Comparison of ENCODE assay signal across 11 mouse cellular contexts in genomic region chr3:149117018-149117683, GRCm38 (mm10).
DNase-seq lines count a peak whose midpoint lies in the region; ATAC-seq and TF ChIP-seq lines count a peak whose summit lies in the region.
"Had no signal": no experiment of that assay in that cellular context is flagged by ENCODE, and none has a peak within 500 bp of the region (broad histone marks: within the 10 kb centered on the region; RNA-seq: fewer than 3 reads in every experiment).

No protein-coding gene starts in this region.

- H3K36me3 ChIP-seq in kidney, embryonic 14.5 days (ENCODE audit: control insufficient read depth, insufficient read depth, low read length), result no peaks in the 10 kb centered on the region
- H3K36me3 ChIP-seq in stomach, embryonic 15.5 days, result no peaks in the 10 kb centered on the region
- no peaks in the 10 kb centered on the region for H3K36me3 ChIP-seq in forebrain, embryonic 14.5 days (ENCODE audit: control insufficient read depth, insufficient read depth, low read length)
- H3K36me3 ChIP-seq: limb, embryonic 12.5 days; neural tube, embryonic 13.5 days had no signal

- H3K27me3 ChIP-seq in kidney, embryonic 14.5 days (ENCODE audit: control insufficient read depth, insufficient read depth, low read length), result no peaks in the 10 kb centered on the region
- H3K27me3 ChIP-seq in stomach, embryonic 15.5 days (replicated peaks), result no peaks in the 10 kb centered on the region
- H3K27me3 ChIP-seq in forebrain, embryonic 14.5 days (replicated peaks; ENCODE audit: control insufficient read depth, insufficient read depth, low read length), result no peaks in the 10 kb centered on the region
- H3K27me3 ChIP-seq: limb, embryonic 12.5 days; neural tube, embryonic 13.5 days had no signal

- peaks cover 5% of the 10 kb centered on the region for H3K4me1 ChIP-seq in lung, adult 2 months (ENCODE audit: control insufficient read depth, insufficient read depth, low read length)
- H3K4me1 ChIP-seq in kidney, embryonic 14.5 days (ENCODE audit: control insufficient read depth, insufficient read depth, low read length), result peaks cover 6% of the 10 kb centered on the region; the same call in 1 of the 2 replicates
- H3K4me1 ChIP-seq in stomach, embryonic 15.5 days, result 0 out of 2 replicates have a peak, but pooled peaks cover 5% of the 10 kb centered on the region
- H3K4me1 ChIP-seq in forebrain, embryonic 14.5 days (ENCODE audit: control insufficient read depth, insufficient read depth, low read length), result no peaks in the 10 kb centered on the region
- H3K4me1 ChIP-seq: neural tube, embryonic 13.5 days had no signal

- peak; percentile 67; the same call in 1 of the 2 replicates for ATAC-seq in kidney, embryonic 14.5 days (ENCODE audit: low FRiP score, low TSS enrichment)
- peak; percentile 33; the same call in 1 of the 2 replicates for ATAC-seq in stomach, embryonic 15.5 days (ENCODE audit: insufficient read depth, low FRiP score, low read depth)
- no peak for ATAC-seq in forebrain, embryonic 14.5 days

- TF ChIP-seq CTCF in lung, adult 2 months (IDR thresholded peaks at IDR 0.05; ENCODE audit: insufficient read depth, low read length), result no peak

- no peak overlapping the region for H3K9ac ChIP-seq in kidney, embryonic 14.5 days (ENCODE audit: low read depth, low read length)
- H3K9ac ChIP-seq in stomach, embryonic 15.5 days, result no peak overlapping the region
- no peak overlapping the region for H3K9ac ChIP-seq in forebrain, embryonic 14.5 days (ENCODE audit: low read length)
- H3K9ac ChIP-seq: limb, embryonic 12.5 days; neural tube, embryonic 13.5 days had no signal

- H3K4me2 ChIP-seq in kidney, embryonic 14.5 days (replicated peaks; ENCODE audit: low read depth, low read length), result no peak overlapping the region
- H3K4me2 ChIP-seq in stomach, embryonic 15.5 days, result no peak overlapping the region
- no peak overlapping the region for H3K4me2 ChIP-seq in forebrain, embryonic 14.5 days (ENCODE audit: low read length)
- H3K4me2 ChIP-seq: limb, embryonic 12.5 days; neural tube, embryonic 13.5 days had no signal

- 20% methylated on average over 6 of the region's 6 CpGs for WGBS in lung, adult 2 months
- 47% methylated on average over 6 of the region's 6 CpGs for WGBS in kidney, embryonic 14.5 days
- WGBS in stomach, embryonic 15.5 days, result 37% methylated on average over 6 of the region's 6 CpGs
- WGBS in forebrain, embryonic 14.5 days, result 81% methylated on average over 6 of the region's 6 CpGs

- H3K27ac ChIP-seq in kidney, embryonic 14.5 days (ENCODE audit: low read depth, low read length), result peak overlapping the region; percentile 47; the same call in 1 of the 2 replicates
- H3K27ac ChIP-seq in stomach, embryonic 15.5 days, result peak overlapping the region; percentile 44; the same call in 1 of the 2 replicates
- no peak overlapping the region for H3K27ac ChIP-seq in forebrain, embryonic 14.5 days (ENCODE audit: low read depth, low read length)
- H3K27ac ChIP-seq: limb, embryonic 12.5 days; neural tube, embryonic 13.5 days had no signal

- no peak for TF ChIP-seq POLR2A in lung, adult 2 months (IDR thresholded peaks at IDR 0.05; ENCODE audit: borderline replicate concordance, extremely low read depth, low read depth, low read length)

- no peak overlapping the region for H3K4me3 ChIP-seq in lung, adult 2 months (replicated peaks; ENCODE audit: extremely low read depth, low read depth, low read length)
- no peak overlapping the region for H3K4me3 ChIP-seq in kidney, embryonic 14.5 days (ENCODE audit: low read length)
- no peak overlapping the region for H3K4me3 ChIP-seq in stomach, embryonic 15.5 days (replicated peaks)
- no peak overlapping the region for H3K4me3 ChIP-seq in forebrain, embryonic 14.5 days (ENCODE audit: low read depth, low read length)
- H3K4me3 ChIP-seq: erythroblast, embryonic 14.5 days; limb, embryonic 12.5 days; neural tube, embryonic 13.5 days had no signal

- no peaks in the 10 kb centered on the region for H3K9me3 ChIP-seq in kidney, embryonic 14.5 days (ENCODE audit: control insufficient read depth, low read length)
- no peaks in the 10 kb centered on the region for H3K9me3 ChIP-seq in stomach, embryonic 15.5 days
- no peaks in the 10 kb centered on the region for H3K9me3 ChIP-seq in forebrain, embryonic 14.5 days (replicated peaks; ENCODE audit: control insufficient read depth, low read length)
- H3K9me3 ChIP-seq: limb, embryonic 12.5 days; neural tube, embryonic 13.5 days had no signal

- DNase-seq in lung, adult 18-20 months, result peak; percentile 56 to 72
- no peak for DNase-seq in lung, adult 2 months
- DNase-seq in heart, adult 18-20 months, result peak; percentile 61 to 78
- no peak for DNase-seq in forebrain, embryonic 14.5 days (ENCODE audit: low spot score)
- DNase-seq in cerebellum, adult 9-11 months, result no peak
- no peak for DNase-seq in right cerebral cortex, postnatal 14 days

Comparison
In these comparisons a context has a peak if more than half of its experiments do, and no peak if none do; other contexts are left out.
1. DNase-seq: peak in lung, adult 18-20 months (2 of 2) and heart, adult 18-20 months (2 of 2); none in lung, adult 2 months (single experiment), forebrain, embryonic 14.5 days (single experiment), cerebellum, adult 9-11 months (single experiment) and right cerebral cortex, postnatal 14 days (single experiment).